Comparison of ENCODE assay signal across 18 mouse cellular contexts in genomic region chr11:35364469-35364868, GRCm38 (mm10).
DNase-seq lines count a peak whose midpoint lies in the region; ATAC-seq and TF ChIP-seq lines count a peak whose summit lies in the region.
"Had no signal": no experiment of that assay in that cellular context is flagged by ENCODE, and none has a peak within 500 bp of the region (broad histone marks: within the 10 kb centered on the region; RNA-seq: fewer than 3 reads in every experiment).

No protein-coding gene starts in this region.

- no peak overlapping the region for H3K4me3 ChIP-seq in lung, embryonic 14.5 days (ENCODE audit: low read depth, low read length)
- no peak overlapping the region for H3K4me3 ChIP-seq in embryonic facial prominence, embryonic 14.5 days (ENCODE audit: low read depth, low read length)
- no peak overlapping the region for H3K4me3 ChIP-seq in liver, embryonic 11.5 days (ENCODE audit: low read depth, low read length)
- H3K4me3 ChIP-seq: forebrain, embryonic 15.5 days; heart, embryonic 13.5 days had no signal

- no peaks in the 10 kb centered on the region for H3K36me3 ChIP-seq in lung, embryonic 14.5 days (ENCODE audit: insufficient read depth)
- H3K36me3 ChIP-seq in embryonic facial prominence, embryonic 14.5 days (ENCODE audit: control insufficient read depth, insufficient read depth, low read length), result no peaks in the 10 kb centered on the region
- no peaks in the 10 kb centered on the region for H3K36me3 ChIP-seq in liver, embryonic 11.5 days (ENCODE audit: control insufficient read depth, insufficient read depth, low read length)
- H3K36me3 ChIP-seq: forebrain, embryonic 15.5 days; heart, embryonic 13.5 days had no signal

- H3K27me3 ChIP-seq in lung, embryonic 14.5 days (ENCODE audit: insufficient read depth, low read length), result no peaks in the 10 kb centered on the region
- no peaks in the 10 kb centered on the region for H3K27me3 ChIP-seq in embryonic facial prominence, embryonic 14.5 days (replicated peaks; ENCODE audit: control insufficient read depth, insufficient read depth, low read length)
- 0 out of 2 replicates have a peak, but pooled peaks cover 4% of the 10 kb centered on the region for H3K27me3 ChIP-seq in liver, embryonic 11.5 days (replicated peaks; ENCODE audit: control insufficient read depth, insufficient read depth, low read length)
- H3K27me3 ChIP-seq: heart, embryonic 13.5 days had no signal

- no peaks in the 10 kb centered on the region for H3K9me3 ChIP-seq in lung, embryonic 14.5 days (ENCODE audit: low read depth, low read length)
- H3K9me3 ChIP-seq in embryonic facial prominence, embryonic 14.5 days (ENCODE audit: control insufficient read depth, low read length), result 0 out of 2 replicates have a peak, but pooled peaks cover 5% of the 10 kb centered on the region
- H3K9me3 ChIP-seq in liver, embryonic 11.5 days (ENCODE audit: control insufficient read depth, low read length), result no peaks in the 10 kb centered on the region
- H3K9me3 ChIP-seq: forebrain, embryonic 15.5 days had no signal

- H3K9ac ChIP-seq in lung, embryonic 14.5 days, result no peak overlapping the region
- H3K9ac ChIP-seq in embryonic facial prominence, embryonic 14.5 days (ENCODE audit: low read depth, low read length), result no peak overlapping the region
- H3K9ac ChIP-seq in liver, embryonic 11.5 days (ENCODE audit: low read depth, low read length), result no peak overlapping the region
- H3K9ac ChIP-seq: forebrain, embryonic 15.5 days; heart, embryonic 13.5 days had no signal

- H3K27ac ChIP-seq in lung, embryonic 14.5 days (ENCODE audit: low read depth), result no peak overlapping the region
- no peak overlapping the region for H3K27ac ChIP-seq in embryonic facial prominence, embryonic 14.5 days (replicated peaks; ENCODE audit: low read depth, low read length)
- H3K27ac ChIP-seq in liver, embryonic 11.5 days (ENCODE audit: low read depth, low read length), result no peak overlapping the region
- H3K27ac ChIP-seq: forebrain, embryonic 15.5 days; heart, embryonic 13.5 days had no signal

- TF ChIP-seq CTCF in lung, embryonic 14.5 days (IDR thresholded peaks at IDR 0.05; ENCODE audit: low read depth), result no peak

- WGBS in lung, embryonic 14.5 days, result 28% methylated on average over 10 of the region's 10 CpGs
- 44% methylated on average over 10 of the region's 10 CpGs for WGBS in embryonic facial prominence, embryonic 14.5 days
- WGBS in liver, embryonic 11.5 days, result 49% methylated on average over 10 of the region's 10 CpGs

- ATAC-seq in lung, embryonic 14.5 days (ENCODE audit: insufficient read depth), result peak; percentile 50
- peak; percentile 28; the same call in 1 of the 2 replicates for ATAC-seq in embryonic facial prominence, embryonic 14.5 days (ENCODE audit: low read depth)
- no peak for ATAC-seq in liver, embryonic 11.5 days (replicated peaks; ENCODE audit: low FRiP score)
- no peak for ATAC-seq in activated CD4-positive, CD25-positive, alpha-beta regulatory T cell, adult 4 months
- ATAC-seq: forebrain, embryonic 15.5 days; hindbrain, embryonic 16.5 days had no signal

- no peak overlapping the region for H3K4me2 ChIP-seq in lung, embryonic 14.5 days
- H3K4me2 ChIP-seq in embryonic facial prominence, embryonic 14.5 days (ENCODE audit: low read depth, low read length), result no peak overlapping the region
- H3K4me2 ChIP-seq in liver, embryonic 11.5 days, result no peak overlapping the region
- H3K4me2 ChIP-seq: forebrain, embryonic 15.5 days; heart, embryonic 13.5 days had no signal

- peak; percentile 67 for DNase-seq in lung, embryonic 14.5 days
- DNase-seq in lung, postnatal 10 days, result no peak
- DNase-seq in retina, postnatal 1 day, result peak; percentile 23
- DNase-seq in retina, embryonic 14.5 days (ENCODE audit: low spot score), result no peak
- DNase-seq in embryonic facial prominence, embryonic 14.5 days (ENCODE audit: low spot score), result no peak
- no peak for DNase-seq in liver, embryonic 11.5 days (ENCODE audit: low spot score)
- DNase-seq: adrenal gland, adult 8-10 months; adrenal gland, postnatal 36 days; cerebellum, adult 11 months; cerebellum, adult 8-10 months; cerebellum, postnatal 14 days; gastrocnemius, postnatal 36 days; heart, adult 11 months; heart, postnatal 36 days had no signal

- H3K4me1 ChIP-seq in lung, embryonic 14.5 days (ENCODE audit: insufficient read depth), result no peaks in the 10 kb centered on the region
- H3K4me1 ChIP-seq in embryonic facial prominence, embryonic 14.5 days (ENCODE audit: control insufficient read depth, insufficient read depth, low read length), result peaks cover 20% of the 10 kb centered on the region
- no peaks in the 10 kb centered on the region for H3K4me1 ChIP-seq in liver, embryonic 11.5 days (replicated peaks; ENCODE audit: control insufficient read depth, insufficient read depth, low read length)

Comparison
In these comparisons a context has a peak if more than half of its experiments do, and no peak if none do; other contexts are left out.
1. DNase-seq: peak in lung, embryonic 14.5 days (single experiment) and retina, postnatal 1 day (single experiment); none in lung, postnatal 10 days (single experiment), retina, embryonic 14.5 days (single experiment), embryonic facial prominence, embryonic 14.5 days (single experiment) and liver, embryonic 11.5 days (single experiment).
2. ATAC-seq: peak in lung, embryonic 14.5 days (single experiment) and embryonic facial prominence, embryonic 14.5 days (single experiment); none in liver, embryonic 11.5 days (single experiment) and activated CD4-positive, CD25-positive, alpha-beta regulatory T cell, adult 4 months (single experiment).